Mouse (Mus musculus) liver, embryonic 14.5 days (tissue): Measurements from ENCODE around the gene Cs.

ENCODE experiments used
- CTCF ChIP-seq: IDR thresholded peaks from 2 replicates; pipeline ENCODE4 v1.5.1; 2016; ENCODE audit warnings: antibody characterized with exemption, low read depth, control low read depth
- EP300 ChIP-seq: IDR thresholded peaks from 2 replicates; pipeline ENCODE4 v1.6.1; 2016; ENCODE audit warnings: antibody characterized with exemption, low read depth

DNA sequence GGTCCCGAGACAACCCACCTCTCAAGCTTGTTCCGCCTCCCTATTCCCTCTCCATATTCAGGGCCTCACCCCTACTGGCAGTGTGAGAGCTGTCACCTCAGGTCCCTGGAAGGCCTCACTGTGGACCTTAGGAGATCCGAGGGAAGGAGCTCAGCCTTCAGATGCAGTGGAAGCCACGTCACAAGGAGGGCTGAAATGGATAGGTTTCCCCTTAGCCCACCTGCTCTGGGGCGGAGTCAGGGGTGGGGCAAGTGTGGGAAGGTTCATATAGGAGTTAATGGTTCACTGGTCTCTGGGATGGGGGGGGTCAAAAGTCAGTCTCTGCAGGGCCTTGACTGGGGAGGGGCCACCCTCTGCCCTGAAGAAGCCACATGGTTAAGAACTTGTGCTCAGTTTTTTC lies 62.8 kb downstream of the Cs start:
- no peak for TF ChIP-seq CTCF
- no peak for TF ChIP-seq EP300
